Comparison of ENCODE assay signal across 8 mouse cellular contexts in the genomic region with DNA sequence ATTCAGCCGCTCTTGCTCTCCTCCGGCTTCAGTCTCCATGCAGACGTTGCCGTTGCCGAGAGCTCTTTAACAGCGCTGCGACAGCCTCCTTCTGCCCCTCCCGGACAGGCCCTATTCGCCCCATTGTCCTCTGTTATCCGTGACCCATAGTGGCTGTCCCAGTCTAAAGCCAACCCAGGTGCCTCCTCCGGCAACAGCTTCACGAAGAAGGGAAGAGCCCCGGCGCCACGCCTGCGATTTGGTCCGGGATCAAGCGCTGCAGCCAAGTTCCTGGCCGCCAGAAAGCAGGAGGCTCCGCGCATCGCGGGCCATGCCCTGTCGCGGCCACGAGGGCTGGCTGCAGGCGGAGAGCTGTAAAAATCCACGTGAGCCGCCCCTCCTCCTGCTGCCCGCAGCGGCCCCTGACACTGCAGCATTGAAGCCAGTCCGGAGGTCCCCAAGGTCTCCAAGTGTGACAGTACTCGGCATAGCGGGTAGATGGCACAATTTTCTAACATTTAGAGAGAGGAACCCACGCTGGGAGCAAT. TPM values are rescaled to one million over a fixed set of nuclear protein-coding genes. Genes with fewer than 3 reads are reported as not detected.
DNase-seq lines count a peak whose midpoint lies in the region; ATAC-seq and TF ChIP-seq lines count a peak whose summit lies in the region.

No protein-coding gene starts in this region.

- under 1% methylated on average over 35 of the region's 35 CpGs for WGBS in forebrain, embryonic 15.5 days
- 5% methylated on average over 35 of the region's 35 CpGs for WGBS in stomach, embryonic 16.5 days

- peaks cover 0 to 2% of the 10 kb centered on the region in 2 experiments; a peak in 1 of 4 replicates for H3K4me1 ChIP-seq in ES-E14 (ENCODE audit: control insufficient read depth in 2 of 2, insufficient read depth in 2 of 2, low read length in 2 of 2, poor library complexity in 1 of 2)
- peaks cover 25% of the 10 kb centered on the region for H3K4me1 ChIP-seq in forebrain, embryonic 15.5 days
- peaks cover 49% of the 10 kb centered on the region for H3K4me1 ChIP-seq in stomach, embryonic 16.5 days (ENCODE audit: control insufficient read depth, insufficient read depth, low read length)

- peak; percentile 58 for ATAC-seq in forebrain, embryonic 15.5 days (replicated peaks)
- peak; percentile 67 to 70 for ATAC-seq in hematopoietic stem cell, adult 5-6 weeks (replicated peaks in 1 of 2; ENCODE audit: insufficient read depth in 1 of 2, low FRiP score in 2 of 2, low TSS enrichment in 1 of 2, low read depth in 1 of 2, poor library complexity in 2 of 2, severe bottlenecking in 2 of 2)
- peak; percentile 39 for ATAC-seq in megakaryocyte progenitor cell, adult 5-6 weeks (replicated peaks; ENCODE audit: poor library complexity)
- peak; percentile 23; the same call in 1 of the 2 replicates for ATAC-seq in stomach, embryonic 16.5 days (ENCODE audit: insufficient read depth, low FRiP score)
- ATAC-seq in activated CD4-positive, CD25-positive, alpha-beta regulatory T cell, adult 4 months: no peak

- H3K27ac ChIP-seq in ES-E14 (ENCODE audit: insufficient read depth, low read depth, low read length, poor library complexity, severe bottlenecking): no peak overlapping the region
- peak overlapping the region; percentile 92 for H3K27ac ChIP-seq in forebrain, embryonic 15.5 days (replicated peaks)
- peak overlapping the region; percentile 83 for H3K27ac ChIP-seq in stomach, embryonic 16.5 days (ENCODE audit: low read length)

- no peaks in the 10 kb centered on the region for H3K9me3 ChIP-seq in ES-E14 (ENCODE audit: control insufficient read depth, insufficient read depth, low read depth, low read length)
- no peaks in the 10 kb centered on the region for H3K9me3 ChIP-seq in forebrain, embryonic 15.5 days
- H3K9me3 ChIP-seq in stomach, embryonic 16.5 days (replicated peaks; ENCODE audit: control insufficient read depth, low read length): no peaks in the 10 kb centered on the region

- TF ChIP-seq CTCF in brain, embryonic 14.5 days (IDR thresholded peaks at IDR 0.05; ENCODE audit: borderline replicate concordance, extremely low read depth, insufficient read depth, insufficient read length): peak; percentile 51; the same call in 1 of the 2 replicates

- H3K4me3 ChIP-seq in ES-E14 (ENCODE audit: insufficient read depth in 1 of 2, low read depth in 1 of 2, low read length in 2 of 2, poor library complexity in 1 of 2, severe bottlenecking in 1 of 2): peak overlapping the region; percentile 3 to 12; a peak in 1 of 4 replicates
- H3K4me3 ChIP-seq in forebrain, embryonic 15.5 days: peak overlapping the region; percentile 33
- peak overlapping the region; percentile 44 for H3K4me3 ChIP-seq in stomach, embryonic 16.5 days (replicated peaks; ENCODE audit: low read length)

- H3K36me3 ChIP-seq in ES-E14 (ENCODE audit: control insufficient read depth, insufficient read depth, low read length, poor library complexity, severe bottlenecking): no peaks in the 10 kb centered on the region
- no peaks in the 10 kb centered on the region for H3K36me3 ChIP-seq in forebrain, embryonic 15.5 days
- no peaks in the 10 kb centered on the region for H3K36me3 ChIP-seq in stomach, embryonic 16.5 days (ENCODE audit: control insufficient read depth, insufficient read depth, low read length)

- TF ChIP-seq POLR2A in brain, embryonic 14.5 days (IDR thresholded peaks at IDR 0.05; ENCODE audit: borderline replicate concordance, extremely low read depth, insufficient read depth, insufficient read length, poor library complexity, severe bottlenecking): no peak

- H3K4me2 ChIP-seq in forebrain, embryonic 15.5 days (replicated peaks): peak overlapping the region; percentile 72
- peak overlapping the region; percentile 64 for H3K4me2 ChIP-seq in stomach, embryonic 16.5 days (ENCODE audit: low read depth, low read length)

- no peak overlapping the region for H3K9ac ChIP-seq in ES-E14 (ENCODE audit: insufficient read depth, low read depth, low read length, poor library complexity, severe bottlenecking)
- H3K9ac ChIP-seq in forebrain, embryonic 15.5 days (replicated peaks): peak overlapping the region; percentile 31; the same call in 1 of the 2 replicates
- H3K9ac ChIP-seq in stomach, embryonic 16.5 days (ENCODE audit: low read length): peak overlapping the region; percentile 71

- H3K27me3 ChIP-seq in forebrain, embryonic 15.5 days: peaks cover 84% of the 10 kb centered on the region
- H3K27me3 ChIP-seq in stomach, embryonic 16.5 days (ENCODE audit: control insufficient read depth, insufficient read depth, low read length): peaks cover 3% of the 10 kb centered on the region; the same call in 1 of the 2 replicates

- in situ Hi-C loops in ES-E14 (cut with MboI; ENCODE audit: low sequenced_read_pairs in 2 of 2, unreplicated experiment in 2 of 2): no loop called here

- no peak for DNase-seq in ES-E14 (ENCODE audit: low read depth, low spot score)
- peak; percentile 92 for DNase-seq in brain, embryonic 14.5 days (ENCODE audit: low read depth)
- DNase-seq in layer of hippocampus, adult 9-11 months: peak; percentile 48

TF ChIP-seq in ES-E14, 5 proteins besides CTCF, POLR2A, EP300 and RAD21:
- TF ChIP-seq HCFC1 (IDR thresholded peaks at IDR 0.05; ENCODE audit: borderline replicate concordance, insufficient read depth, low read length) (no peak), ZC3H11A (IDR thresholded peaks at IDR 0.05; ENCODE audit: borderline replicate concordance, low read depth, low read length) (no peak), MAFK (IDR thresholded peaks at IDR 0.05; ENCODE audit: insufficient read depth, low read depth, low read length) (no peak), CHD2 (IDR thresholded peaks at IDR 0.05; ENCODE audit: low read depth, low read length) (no peak), ZNF384 (IDR thresholded peaks at IDR 0.05; ENCODE audit: low read depth, low read length) (no peak)
TF ChIP-seq in ES-E14: peak in this region for 0.

RNA-seq across cellular contexts. Expression of gene Nr2f2, which starts 20.5 kb away (rescaled TPM):
- total RNA-seq in ES-E14 (2012; rRNA removed): 0.58 and 1.3 TPM in 2 replicates
- 244 and 291 TPM in 2 replicates for polyA plus RNA-seq in brain, embryonic 14.5 days (2012; rRNA removed)
- 76.2 and 95.0 TPM in 2 replicates for polyA plus RNA-seq in forebrain, embryonic 15.5 days (2015; fragmentation: Nextera tagmentation; extraction: Ambion mirVana)
- total RNA-seq in hematopoietic stem cell, adult 5-6 weeks (2017): not detected in 2 replicates
- not detected in 2 replicates for total RNA-seq in megakaryocyte progenitor cell, adult 5-6 weeks (2015)
- total RNA-seq in megakaryocyte progenitor cell, adult 5-6 weeks (2017): not detected in 2 replicates
- polyA plus RNA-seq in stomach, embryonic 16.5 days (2015; fragmentation: Nextera tagmentation; extraction: Ambion mirVana): 52.5 and 64.6 TPM in 2 replicates
- polyA plus RNA-seq in activated CD4-positive, CD25-positive, alpha-beta regulatory T cell, adult 4 months (2017; shearing (Covaris generic)): not detected

Comparison
In these comparisons a context has a peak if more than half of its experiments do, and no peak if none do; other contexts are left out.
1. RNA of gene Nr2f2, which starts 20.5 kb away (polyA plus RNA-seq): 244 to 291 TPM in brain, embryonic 14.5 days, 76.2 to 95.0 TPM in forebrain, embryonic 15.5 days and 52.5 to 64.6 TPM in stomach, embryonic 16.5 days; not detected in activated CD4-positive, CD25-positive, alpha-beta regulatory T cell, adult 4 months; every median in the first group is over 10 times any median in the second.
2. Peak in every context shown above with its lines, with median percentiles within 50 percentile points of each other: H3K4me3 ChIP-seq.